Mouse (Mus musculus) bone marrow macrophage, adult 2 months (primary cell): Measurements from ENCODE around the gene Epgn.

Experiments
- CTCF ChIP-seq: IDR thresholded peaks from 2 replicates; pipeline ENCODE4 v1.5.1; 2012; ENCODE audit warnings: low read depth, mild to moderate bottlenecking, low read length, moderate library complexity
- POLR2A ChIP-seq: IDR thresholded peaks from 2 replicates; pipeline ENCODE4 v1.6.1; 2012; ENCODE audit warnings: mild to moderate bottlenecking, low read depth, low read length, borderline replicate concordance

- no peak for TF ChIP-seq CTCF
- no peak for TF ChIP-seq POLR2A
Observed at GRCm38 (mm10) chr5:91047987-91048386, 20.7 kb downstream of the Epgn start.
